Mouse (Mus musculus) liver, embryonic 14.5 days (tissue): Measurements from ENCODE around the gene Mdm4. TPM values are rescaled to one million over a fixed set of nuclear protein-coding genes. Genes with fewer than 3 reads are reported as not detected.

Source experiments
- ATAC-seq: fragments of 200-750 bp; cut with Nextera tagmentation; 2 replicates; pipeline ENCODE4 v1.8.0; 2017; ENCODE audit warnings: moderate number of reproducible peaks, mild to moderate bottlenecking, moderate library complexity; ENCODE audit not compliant: insufficient read depth
- DNase-seq, 3 experiments: peaks; one replicate each; pipeline ENCODE4 v3.0.0-alpha.2; 2012 to 2013; ENCODE audit warnings: low read depth in 3 of 3, low spot score in 3 of 3
- H3K27ac ChIP-seq: fragments of 300-500 bp; sonication (generic); 2 replicates; pipeline ENCODE4 v1.5.1; 2014; ENCODE audit warnings: moderate library complexity, mild to moderate bottlenecking, control low read depth, inconsistent platforms
- H3K27me3 ChIP-seq: fragments of 300-500 bp; sonication (generic); 2 replicates; pipeline ENCODE4 v1.6.1; 2014; ENCODE audit warnings: mild to moderate bottlenecking, low read length, moderate library complexity; ENCODE audit not compliant: control insufficient read depth, insufficient read depth
- H3K36me3 ChIP-seq: fragments of 300-500 bp; sonication (generic); replicated peaks from 2 replicates; pipeline ENCODE4 v1.6.1; 2014; ENCODE audit warnings: low read depth; ENCODE audit not compliant: control insufficient read depth, insufficient read depth
- H3K4me1 ChIP-seq, 2 experiments: fragments of 200-500 bp in 1 of 2; fragments of 300-500 bp in 1 of 2; sonication (generic) in 1 of 2; replicated peaks; 2 replicates each; pipeline ENCODE4 v1.6.1; 2012 to 2014; ENCODE audit warnings: antibody characterized with exemption in 1 of 2, inconsistent platforms in 1 of 2, low read length in 1 of 2; ENCODE audit not compliant: control insufficient read depth in 2 of 2, insufficient read depth in 2 of 2
- H3K4me2 ChIP-seq: fragments of 300-500 bp; sonication (generic); 2 replicates; pipeline ENCODE4 v1.6.1; 2014; ENCODE audit warnings: low read depth, mild to moderate bottlenecking, control low read depth, moderate library complexity
- H3K4me3 ChIP-seq, 2 experiments: fragments of 200-500 bp in 1 of 2; fragments of 300-500 bp in 1 of 2; sonication (generic) in 1 of 2; 2 replicates each; pipeline ENCODE4 v1.5.1; 2012 to 2014; ENCODE audit warnings: low read depth in 2 of 2, low read length in 2 of 2, mild to moderate bottlenecking in 2 of 2, control low read depth in 1 of 2, inconsistent platforms in 1 of 2, moderate library complexity in 1 of 2; ENCODE audit not compliant: insufficient read depth in 1 of 2
- H3K9ac ChIP-seq: fragments of 300-500 bp; sonication (generic); replicated peaks from 2 replicates; pipeline ENCODE4 v1.6.1; 2014; ENCODE audit warnings: mild to moderate bottlenecking, control low read depth, moderate library complexity
- H3K9me3 ChIP-seq: fragments of 300-500 bp; sonication (generic); 2 replicates; pipeline ENCODE4 v1.6.1; 2016; ENCODE audit warnings: low read length, mixed read lengths; ENCODE audit not compliant: control insufficient read depth
- CTCF ChIP-seq: IDR thresholded peaks from 2 replicates; pipeline ENCODE4 v1.5.1; 2016; ENCODE audit warnings: antibody characterized with exemption, low read depth, control low read depth
- EP300 ChIP-seq: IDR thresholded peaks from 2 replicates; pipeline ENCODE4 v1.6.1; 2016; ENCODE audit warnings: antibody characterized with exemption, low read depth
- WGBS: fragments of 180-500 bp; shearing (Covaris S2); extraction: QIAGEN DNeasy Blood & Tissue Kit; methylation state at CpG from one replicate; pipeline ENCODE4 v1.1.7; 2014; ENCODE audit not compliant: insufficient replicate concordance; 5-methylcytosine and 5-hydroxymethylcytosine counted together
- polyA plus RNA-seq, 2 experiments: library from polyadenylated mRNA; depleted of rRNA in 1 of 2; stranded (reverse) in 1 of 2; unstranded in 1 of 2; fragments of >200 nt; fragmentation: Nextera tagmentation in 1 of 2; extraction: Ambion mirVana in 1 of 2; gene quantifications; 2 replicates each; pipeline versions ENCODE4 v1.2.1 to v1.2.3; 2012 to 2014

Gene Mdm4
- polyA plus RNA-seq, 2 experiments: 11.6 to 25.9 TPM

DNA sequence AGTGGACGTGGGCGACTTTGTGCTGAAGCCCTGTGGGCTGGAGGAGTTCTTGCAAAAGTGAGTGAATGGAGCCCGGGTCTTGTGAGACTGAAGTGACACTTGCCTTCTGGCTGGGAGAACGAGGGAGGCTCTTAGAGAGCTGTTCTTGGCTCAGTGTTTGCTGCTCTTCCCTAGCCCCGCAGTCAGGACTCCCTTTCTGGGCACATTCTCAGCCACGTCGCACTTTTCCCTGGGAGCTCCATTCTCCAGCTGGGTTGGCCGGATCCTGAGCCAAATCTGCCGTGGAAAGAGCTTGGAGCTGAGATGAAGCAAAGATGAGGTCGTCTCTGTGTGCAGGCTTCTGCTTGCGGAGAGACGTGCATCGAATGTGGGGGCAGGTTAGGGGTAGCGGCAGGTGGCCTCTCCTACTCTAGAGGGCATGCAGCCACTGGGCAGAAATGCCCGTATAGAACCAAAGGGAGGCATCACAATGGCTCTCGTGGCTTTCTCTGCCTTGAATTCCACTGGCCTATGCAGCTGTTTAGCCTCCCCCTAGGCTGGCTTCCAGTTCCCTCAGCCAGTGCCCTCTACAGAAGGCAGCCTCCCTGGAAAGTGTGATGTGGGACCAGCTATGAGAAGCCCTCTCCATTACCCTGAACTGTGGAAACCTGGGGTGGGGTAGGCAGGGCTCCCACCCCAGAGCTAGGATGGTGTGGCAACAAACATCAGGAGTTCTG lies 41.5 kb upstream of the Mdm4 start:
- Histone ChIP-seq H3K9me3 (no peaks in the 10 kb centered on the region), H3K27ac (no peak overlapping the region), H3K9ac (no peak overlapping the region), H3K4me1 (peaks cover 0 to 27% of the 10 kb centered on the region in 2 experiments; a peak in 2 of 4 replicates), H3K4me2 (no peak overlapping the region), H3K36me3 (no peaks in the 10 kb centered on the region), H3K27me3 (no peaks in the 10 kb centered on the region), H3K4me3 (no peak overlapping the region)
- DNase-seq: no peak
- TF ChIP-seq EP300: no peak
- TF ChIP-seq CTCF: no peak
- 52% methylated on average over 16 of the region's 16 CpGs for WGBS
- no peak for ATAC-seq

DNA sequence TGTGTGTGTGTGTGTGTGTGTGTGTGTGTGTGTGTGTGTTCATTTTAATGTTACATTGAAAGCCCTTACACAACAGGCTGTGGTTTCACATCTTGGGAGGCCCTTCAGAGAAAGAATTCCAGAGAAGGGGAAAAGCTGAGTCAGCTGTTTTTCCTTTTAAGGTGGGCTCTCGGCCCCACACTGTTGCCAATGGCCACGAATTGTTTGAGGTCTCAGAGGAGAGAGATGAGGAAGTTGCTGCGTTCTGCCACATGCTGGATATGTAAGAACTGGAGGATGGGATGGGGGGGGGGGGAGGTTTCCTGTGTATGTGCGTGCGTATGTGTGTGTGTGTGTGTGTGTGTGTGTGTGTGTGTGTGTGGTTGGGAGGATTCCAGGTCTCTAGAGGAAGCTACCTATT lies 39.8 kb upstream of the Mdm4 start:
- H3K4me3 ChIP-seq: no peak overlapping the region
- TF ChIP-seq EP300 (no peak), CTCF (no peak)
- H3K36me3 ChIP-seq: no peaks in the 10 kb centered on the region
- ATAC-seq (no peak), DNase-seq (no peak)
- peaks cover 0 to 20% of the 10 kb centered on the region in 2 experiments; a peak in 2 of 4 replicates for H3K4me1 ChIP-seq
- H3K27ac ChIP-seq: no peak overlapping the region
- no peak overlapping the region for H3K9ac ChIP-seq
- no peaks in the 10 kb centered on the region for H3K27me3 ChIP-seq
- no peak overlapping the region for H3K4me2 ChIP-seq
- H3K9me3 ChIP-seq: no peaks in the 10 kb centered on the region
- WGBS: 25% methylated on average over 5 of the region's 5 CpGs

DNA sequence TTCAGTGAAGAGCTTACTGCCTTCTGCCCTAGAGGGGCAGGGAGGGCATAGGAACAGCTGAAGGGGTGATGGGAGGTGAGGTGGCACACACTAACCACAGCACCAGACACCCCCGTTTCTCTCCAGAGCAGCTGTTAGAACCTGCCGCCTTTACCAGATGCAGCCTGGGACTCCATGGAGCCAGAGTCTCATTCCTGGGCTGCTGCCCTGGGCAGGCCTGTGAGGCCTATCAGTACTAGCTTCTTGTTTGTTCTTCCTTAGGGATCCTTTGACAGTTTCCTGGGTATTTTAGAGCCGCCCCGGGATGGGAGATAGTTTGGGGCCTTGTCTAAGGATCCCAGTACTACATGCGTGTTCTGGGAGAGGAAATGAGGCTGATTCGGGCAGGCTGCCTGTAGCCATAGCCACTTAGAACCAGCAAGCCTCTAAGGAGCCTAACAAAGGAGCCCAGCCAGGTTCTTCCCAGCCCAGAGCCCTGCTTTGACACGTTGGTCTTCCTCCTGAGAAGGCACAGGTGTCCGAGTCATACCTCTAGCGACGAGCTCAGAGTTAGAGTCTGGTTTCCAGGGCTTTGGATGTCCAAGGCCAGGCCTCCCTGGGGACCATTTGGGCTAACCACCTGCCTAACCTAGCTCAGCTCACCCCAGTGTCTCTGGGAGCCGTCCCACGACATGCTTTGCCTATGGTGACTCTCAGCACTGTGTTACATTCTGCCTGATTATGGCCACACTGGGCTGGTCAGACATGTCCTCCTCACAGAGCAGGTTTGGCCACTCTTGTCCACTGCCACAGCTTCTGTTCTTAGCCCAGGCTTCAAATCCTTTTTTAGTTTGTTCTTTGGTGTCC lies 39.1 kb upstream of the Mdm4 start:
- Histone ChIP-seq H3K9ac (no peak overlapping the region), H3K27me3 (no peaks in the 10 kb centered on the region), H3K4me1 (peaks cover 0 to 20% of the 10 kb centered on the region in 2 experiments; a peak in 2 of 4 replicates), H3K9me3 (no peaks in the 10 kb centered on the region), H3K4me3 (no peak overlapping the region), H3K4me2 (no peak overlapping the region), H3K36me3 (no peaks in the 10 kb centered on the region), H3K27ac (no peak overlapping the region)
- ATAC-seq: no peak
- TF ChIP-seq CTCF: no peak
- TF ChIP-seq EP300: no peak
- no peak for DNase-seq
- WGBS: 54% methylated on average over 12 of the region's 12 CpGs

- H3K4me3 ChIP-seq: no peak overlapping the region
- H3K27ac ChIP-seq: no peak overlapping the region
- no peak overlapping the region for H3K9ac ChIP-seq
- H3K36me3 ChIP-seq: no peaks in the 10 kb centered on the region
- no peak for DNase-seq
- no peaks in the 10 kb centered on the region for H3K9me3 ChIP-seq
- H3K27me3 ChIP-seq: no peaks in the 10 kb centered on the region
- ATAC-seq: no peak
- TF ChIP-seq CTCF: no peak
- TF ChIP-seq EP300: no peak
- WGBS: 83% methylated on average over 15 of the region's 15 CpGs
- H3K4me2 ChIP-seq: no peak overlapping the region
- peaks cover 0 to 20% of the 10 kb centered on the region in 2 experiments; a peak in 2 of 4 replicates for H3K4me1 ChIP-seq
Measured at GRCm38 (mm10) chr1:133068669-133069274, 38.4 kb upstream of the Mdm4 start.

- DNase-seq (no peak), ATAC-seq (no peak)
- Histone ChIP-seq H3K36me3 (no peaks in the 10 kb centered on the region), H3K4me2 (no peak overlapping the region), H3K27ac (no peak overlapping the region), H3K27me3 (no peaks in the 10 kb centered on the region), H3K9me3 (no peaks in the 10 kb centered on the region), H3K9ac (no peak overlapping the region), H3K4me1 (peaks cover 0 to 17% of the 10 kb centered on the region in 2 experiments; a peak in 2 of 4 replicates), H3K4me3 (no peak overlapping the region)
- TF ChIP-seq EP300: no peak
- TF ChIP-seq CTCF: no peak
- WGBS: 64% methylated on average over 5 of the region's 5 CpGs
Measured at GRCm38 (mm10) chr1:133068268-133068667, 37.9 kb upstream of the Mdm4 start.
